Mouse (Mus musculus) c-Kit-negative CD71-positive TER-119-positive erythroid progenitor cells, embryonic 14.5 days (primary cell): Measurements from ENCODE around the gene Scgb2b17.
"Not testable (repeated sequence)": the region's sequence is repeated elsewhere in the genome, so short reads cannot be mapped to it uniquely, and the experiment has no call there.

Experiments used
- DNase-seq: peaks from one replicate; pipeline ENCODE4 v3.0.0-alpha.2; 2013; ENCODE audit warnings: low read depth, low spot score

Gene Scgb2b17

DNA sequence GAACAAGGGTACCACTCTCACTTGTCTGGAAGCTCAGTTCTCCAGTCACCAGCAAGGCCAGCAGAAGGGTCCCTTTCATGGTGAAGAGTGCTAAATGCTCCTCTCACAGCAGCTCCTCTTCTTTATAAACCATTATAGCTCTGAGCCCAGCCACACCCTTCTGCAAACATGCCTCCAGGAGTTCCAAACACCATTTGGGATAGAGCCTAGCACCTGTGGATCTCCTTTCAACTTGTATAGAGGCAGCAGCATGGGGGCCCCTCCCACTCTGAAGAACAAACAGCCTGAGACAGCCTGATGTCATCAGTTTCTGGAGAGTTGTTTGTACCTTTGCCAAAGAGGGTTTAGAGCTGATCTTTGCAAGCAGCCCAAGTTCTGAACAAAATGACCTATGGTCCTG is at the start of gene Scgb2b17:
Gene Scgb2b17 (minus strand): TSS at position 101 of the 400 bp plus-strand sequence.
- DNase-seq = not testable (repeated sequence)

DNA sequence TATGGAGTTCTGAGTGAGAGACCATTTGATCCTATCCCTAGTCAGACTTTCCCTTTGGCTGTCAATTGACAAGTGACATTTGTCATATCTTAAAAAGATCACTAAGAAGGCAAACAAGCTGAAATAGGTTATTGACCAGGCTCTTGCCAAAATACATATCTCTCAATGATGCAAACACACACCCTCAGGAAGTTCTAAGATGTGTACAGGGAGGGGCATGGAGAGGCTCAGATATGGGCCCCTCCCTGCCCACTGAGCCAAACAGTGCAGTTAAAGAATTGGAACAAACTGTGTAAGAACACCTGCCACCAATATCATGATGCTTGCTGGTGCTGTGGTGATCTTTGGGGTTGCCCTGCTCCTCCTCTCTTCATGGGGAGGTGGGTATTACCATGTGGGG is 6.8 kb upstream of the Scgb2b17 start, which contains the start of gene Scgb1b17:
Gene Scgb1b17 (plus strand): TSS at position 301 of the 400 bp plus-strand sequence.
- DNase-seq = not testable (repeated sequence)
